Mouse (Mus musculus) frontal cortex, adult 2 months (tissue): ENCODE measurements around the gene Rsbn1l. TPM values are rescaled to one million over a fixed set of nuclear protein-coding genes. Genes with fewer than 3 reads are reported as not detected.

Experiments used
- DNase-seq, 2 experiments: peaks; one replicate each; pipeline ENCODE4 v3.0.0; 2022; ENCODE audit warnings: low spot score in 1 of 2; ENCODE audit errors: extremely low spot score in 1 of 2
- polyA plus RNA-seq: library from polyadenylated mRNA; depleted of rRNA; stranded (reverse); fragments of >200 nt; gene quantifications from 2 replicates; pipeline ENCODE4 v1.2.3, GENCODE M21; 2012; rRNA removed

The Rsbn1l gene
- polyA plus RNA-seq, 1 experiment = 12.5 TPM

- DNase-seq = no peak
Measured at GRCm38 (mm10) chr5:20843405-20843804, 112.8 kb downstream of the Rsbn1l start.

Other genes starting within 250 kb of the Rsbn1l start
- 11.5 and 12.4 TPM in 2 replicates for gene Phtf2, start 74.3 kb downstream of the Rsbn1l start, polyA plus RNA-seq
- 27.9 and 30.8 TPM in 2 replicates for gene Tmem60, start 74.2 kb downstream of the Rsbn1l start, polyA plus RNA-seq
- 57.8 and 64.0 TPM in 2 replicates for gene Ptpn12, start 99.5 kb upstream of the Rsbn1l start, polyA plus RNA-seq
- gene Gsap, start 229.9 kb upstream of the Rsbn1l start, polyA plus RNA-seq = 15.6 and 17.7 TPM in 2 replicates